Mouse (Mus musculus) liver, embryonic 14.5 days (tissue): ENCODE data around the gene Gtpbp2.
A peak's percentile ranks its signal among the peaks of the same experiment; 100 is the strongest.

Source experiments
- CTCF ChIP-seq: IDR thresholded peaks from 2 replicates; pipeline ENCODE4 v1.5.1; 2016; ENCODE audit warnings: antibody characterized with exemption, low read depth, control low read depth
- EP300 ChIP-seq: IDR thresholded peaks from 2 replicates; pipeline ENCODE4 v1.6.1; 2016; ENCODE audit warnings: antibody characterized with exemption, low read depth

GRCm38 (mm10) chr17:46132058-46132718, 28.6 kb upstream of the Gtpbp2 start:
- peak; percentile 95 for TF ChIP-seq CTCF
- no peak for TF ChIP-seq EP300
